Mouse (Mus musculus) cortical plate, adult 2 months (tissue): ENCODE results near the gene Atp6v1fnb.

ENCODE experiments used
- CTCF ChIP-seq: fragments of 200-500 bp; IDR thresholded peaks from 2 replicates; pipeline ENCODE4 v1.5.1; 2011; ENCODE audit warnings: mild to moderate bottlenecking, control low read depth, low read length; ENCODE audit not compliant: insufficient read depth; ENCODE audit errors: extremely low read depth
- POLR2A ChIP-seq: fragments of 200-500 bp; IDR thresholded peaks from 2 replicates; pipeline ENCODE4 v1.6.1; 2011; ENCODE audit warnings: mild to moderate bottlenecking, low read length, control low read depth; ENCODE audit not compliant: insufficient read depth; ENCODE audit errors: extremely low read depth

- TF ChIP-seq POLR2A (no peak), CTCF (no peak)
These were observed 26.6 kb downstream of the Atp6v1fnb start for GRCm38 (mm10) chr6:29497791-29498190.
